Mouse (Mus musculus) layer of hippocampus, adult 2 months (tissue): ENCODE data around the gene Igfbp1. TPM values are rescaled to one million over a fixed set of nuclear protein-coding genes. Genes with fewer than 3 reads are reported as not detected.

Experiments
- DNase-seq, 2 experiments: peaks; one replicate each; pipeline ENCODE4 v3.0.0; 2022; ENCODE audit warnings: low spot score in 2 of 2
- H3K27ac ChIP-seq: fragments of 200-600 bp; 2 replicates; pipeline ENCODE4 v1.8.1; 2022
- H3K4me3 ChIP-seq: fragments of 200-600 bp; 2 replicates; pipeline ENCODE4 v1.8.1; 2022; ENCODE audit warnings: mild to moderate bottlenecking
- CTCF ChIP-seq: fragments of 200-600 bp; conservative IDR thresholded peaks from 2 replicates; pipeline ENCODE4 v1.8.1; 2022; ENCODE audit warnings: antibody characterized with exemption, mild to moderate bottlenecking, moderate library complexity
- long read RNA-seq, 2 experiments: library from polyadenylated mRNA; stranded (forward); transcript quantifications; one replicate each; pipeline ENCODE4 v2.0.0; 2021; ENCODE audit warnings: borderline mapping rate in 2 of 2
- total RNA-seq, 2 experiments: library from RNA; stranded (reverse); gene quantifications; 2 replicates each; pipeline ENCODE4 v1.2.3; 2021

The Igfbp1 gene
- total RNA-seq, result under 1 TPM in 1 of 2 experiments, not detected in 1; 0.23 TPM
- long read RNA-seq, experiment 1, result 0 reads
- long read RNA-seq, experiment 2, result 0 reads

GRCm38 (mm10) chr11:7197491-7197941 lies at the start of gene Igfbp1:
TSS of gene Igfbp1 (plus strand) at chr11:7197782.
- DNase-seq, result no peak
- Histone ChIP-seq H3K27ac (no peak within 1 kb of the TSS), H3K4me3 (no peak within 1 kb of the TSS)
- no peak for TF ChIP-seq CTCF

GRCm38 (mm10) chr11:7147945-7148344 lies 49.6 kb upstream of the Igfbp1 start:
- DNase-seq, result no peak
- TF ChIP-seq CTCF, result no peak
- Histone ChIP-seq H3K27ac (no peak overlapping the region), H3K4me3 (no peak overlapping the region)

GRCm38 (mm10) chr11:7149471-7149870 lies 48.1 kb upstream of the Igfbp1 start:
- TF ChIP-seq CTCF, result no peak
- DNase-seq, result no peak
- H3K27ac ChIP-seq, result no peak overlapping the region
- H3K4me3 ChIP-seq, result no peak overlapping the region

- H3K4me3 ChIP-seq, result no peak overlapping the region
- TF ChIP-seq CTCF, result no peak
- no peak for DNase-seq
- H3K27ac ChIP-seq, result no peak overlapping the region
Observed at GRCm38 (mm10) chr11:7150511-7150910, 47.1 kb upstream of the Igfbp1 start.

GRCm38 (mm10) chr11:7152371-7152770 lies 45.2 kb upstream of the Igfbp1 start:
- DNase-seq, result no peak
- no peak overlapping the region for H3K4me3 ChIP-seq
- TF ChIP-seq CTCF, result no peak
- H3K27ac ChIP-seq, result no peak overlapping the region

- Histone ChIP-seq H3K4me3 (no peak overlapping the region), H3K27ac (no peak overlapping the region)
- DNase-seq, result no peak
- no peak for TF ChIP-seq CTCF
Observed at GRCm38 (mm10) chr11:7153081-7153480, 44.5 kb upstream of the Igfbp1 start.

GRCm38 (mm10) chr11:7156427-7156826 lies 41.2 kb upstream of the Igfbp1 start:
- DNase-seq, result no peak
- no peak for TF ChIP-seq CTCF
- Histone ChIP-seq H3K27ac (no peak overlapping the region), H3K4me3 (no peak overlapping the region)

- DNase-seq, result no peak
- H3K4me3 ChIP-seq, result no peak overlapping the region
- TF ChIP-seq CTCF, result no peak
- no peak overlapping the region for H3K27ac ChIP-seq
Observed at GRCm38 (mm10) chr11:7158196-7158595, 39.4 kb upstream of the Igfbp1 start.

- DNase-seq, result no peak
- Histone ChIP-seq H3K27ac (peak overlapping the region; percentile 33), H3K4me3 (no peak overlapping the region)
- no peak for TF ChIP-seq CTCF
Observed at GRCm38 (mm10) chr11:7160146-7160545, 37.4 kb upstream of the Igfbp1 start.

- DNase-seq, result no peak
- peak overlapping the region; percentile 33; the same call in 1 of the 2 replicates for H3K27ac ChIP-seq
- no peak overlapping the region for H3K4me3 ChIP-seq
- TF ChIP-seq CTCF, result no peak
Observed at GRCm38 (mm10) chr11:7160637-7161101, 36.9 kb upstream of the Igfbp1 start.

GRCm38 (mm10) chr11:7161502-7162174 lies 35.9 kb upstream of the Igfbp1 start:
- TF ChIP-seq CTCF, result peak; percentile 86
- peak; percentile 39 to 62 for DNase-seq
- H3K4me3 ChIP-seq, result no peak overlapping the region
- no peak overlapping the region for H3K27ac ChIP-seq

GRCm38 (mm10) chr11:7164416-7164815 lies 33.2 kb upstream of the Igfbp1 start:
- no peak for TF ChIP-seq CTCF
- H3K4me3 ChIP-seq, result no peak overlapping the region
- DNase-seq, result no peak

GRCm38 (mm10) chr11:7169645-7170044 lies 27.9 kb upstream of the Igfbp1 start:
- no peak for TF ChIP-seq CTCF
- no peak for DNase-seq
- H3K4me3 ChIP-seq, result no peak overlapping the region
- H3K27ac ChIP-seq, result no peak overlapping the region

More at GRCm38 (mm10) chr11:7164416-7164815, 33.2 kb upstream of the Igfbp1 start:
- no peak overlapping the region for H3K27ac ChIP-seq

- H3K4me3 ChIP-seq, result no peak overlapping the region
- no peak overlapping the region for H3K27ac ChIP-seq
- TF ChIP-seq CTCF, result no peak
- DNase-seq, result no peak
Observed at GRCm38 (mm10) chr11:7173664-7174063, 23.9 kb upstream of the Igfbp1 start.
